Mouse (Mus musculus) C2C12 (cell line): ENCODE measurements around the gene Adcy7.

Experiments
- CTCF ChIP-seq: IDR thresholded peaks from one replicate; pipeline ENCODE4 v1.5.1; 2011; ENCODE audit not compliant: control insufficient read depth, insufficient read depth, insufficient read length
- MAX ChIP-seq: IDR thresholded peaks from one replicate; pipeline ENCODE4 v1.6.1; 2011; ENCODE audit warnings: mild to moderate bottlenecking, control low read depth
- MYOD1 ChIP-seq: IDR thresholded peaks from one replicate; pipeline ENCODE4 v1.6.1; 2011; ENCODE audit warnings: low read depth; ENCODE audit not compliant: control insufficient read depth, insufficient read length
- MYOG ChIP-seq: IDR thresholded peaks from one replicate; pipeline ENCODE4 v1.6.1; 2011; ENCODE audit not compliant: control insufficient read depth, insufficient read length; ENCODE audit errors: extremely low read depth
- USF1 ChIP-seq: IDR thresholded peaks from one replicate; pipeline ENCODE4 v1.6.1; 2011; ENCODE audit warnings: low read depth, mild to moderate bottlenecking, control low read depth, moderate library complexity

- TF ChIP-seq CTCF: no peak
- no peak for TF ChIP-seq MAX
- TF ChIP-seq USF1: no peak
- TF ChIP-seq MYOG: no peak
- TF ChIP-seq MYOD1: no peak
Observed at GRCm38 (mm10) chr8:88292926-88293325, 20.7 kb downstream of the Adcy7 start.
